Mouse (Mus musculus) liver, embryonic 14.5 days (tissue): ENCODE measurements around the gene AW011738. TPM values are rescaled to one million over a fixed set of nuclear protein-coding genes. Genes with fewer than 3 reads are reported as not detected.

Experiments
- ATAC-seq: fragments of 200-750 bp; cut with Nextera tagmentation; 2 replicates; pipeline ENCODE4 v1.8.0; 2017; ENCODE audit warnings: moderate number of reproducible peaks, mild to moderate bottlenecking, moderate library complexity; ENCODE audit not compliant: insufficient read depth
- DNase-seq, 3 experiments: peaks; one replicate each; pipeline ENCODE4 v3.0.0-alpha.2; 2012 to 2013; ENCODE audit warnings: low read depth in 3 of 3, low spot score in 3 of 3
- H3K27ac ChIP-seq: fragments of 300-500 bp; sonication (generic); 2 replicates; pipeline ENCODE4 v1.5.1; 2014; ENCODE audit warnings: moderate library complexity, mild to moderate bottlenecking, control low read depth, inconsistent platforms
- H3K27me3 ChIP-seq: fragments of 300-500 bp; sonication (generic); 2 replicates; pipeline ENCODE4 v1.6.1; 2014; ENCODE audit warnings: mild to moderate bottlenecking, low read length, moderate library complexity; ENCODE audit not compliant: control insufficient read depth, insufficient read depth
- H3K36me3 ChIP-seq: fragments of 300-500 bp; sonication (generic); replicated peaks from 2 replicates; pipeline ENCODE4 v1.6.1; 2014; ENCODE audit warnings: low read depth; ENCODE audit not compliant: control insufficient read depth, insufficient read depth
- H3K4me1 ChIP-seq, 2 experiments: fragments of 200-500 bp in 1 of 2; fragments of 300-500 bp in 1 of 2; sonication (generic) in 1 of 2; replicated peaks; 2 replicates each; pipeline ENCODE4 v1.6.1; 2012 to 2014; ENCODE audit warnings: antibody characterized with exemption in 1 of 2, inconsistent platforms in 1 of 2, low read length in 1 of 2; ENCODE audit not compliant: control insufficient read depth in 2 of 2, insufficient read depth in 2 of 2
- H3K4me2 ChIP-seq: fragments of 300-500 bp; sonication (generic); 2 replicates; pipeline ENCODE4 v1.6.1; 2014; ENCODE audit warnings: low read depth, mild to moderate bottlenecking, control low read depth, moderate library complexity
- H3K4me3 ChIP-seq, 2 experiments: fragments of 200-500 bp in 1 of 2; fragments of 300-500 bp in 1 of 2; sonication (generic) in 1 of 2; 2 replicates each; pipeline ENCODE4 v1.5.1; 2012 to 2014; ENCODE audit warnings: low read depth in 2 of 2, low read length in 2 of 2, mild to moderate bottlenecking in 2 of 2, control low read depth in 1 of 2, inconsistent platforms in 1 of 2, moderate library complexity in 1 of 2; ENCODE audit not compliant: insufficient read depth in 1 of 2
- H3K9ac ChIP-seq: fragments of 300-500 bp; sonication (generic); replicated peaks from 2 replicates; pipeline ENCODE4 v1.6.1; 2014; ENCODE audit warnings: mild to moderate bottlenecking, control low read depth, moderate library complexity
- H3K9me3 ChIP-seq: fragments of 300-500 bp; sonication (generic); 2 replicates; pipeline ENCODE4 v1.6.1; 2016; ENCODE audit warnings: low read length, mixed read lengths; ENCODE audit not compliant: control insufficient read depth
- CTCF ChIP-seq: IDR thresholded peaks from 2 replicates; pipeline ENCODE4 v1.5.1; 2016; ENCODE audit warnings: antibody characterized with exemption, low read depth, control low read depth
- EP300 ChIP-seq: IDR thresholded peaks from 2 replicates; pipeline ENCODE4 v1.6.1; 2016; ENCODE audit warnings: antibody characterized with exemption, low read depth
- WGBS: fragments of 180-500 bp; shearing (Covaris S2); extraction: QIAGEN DNeasy Blood & Tissue Kit; methylation state at CpG from one replicate; pipeline ENCODE4 v1.1.7; 2014; ENCODE audit not compliant: insufficient replicate concordance; 5-methylcytosine and 5-hydroxymethylcytosine counted together
- polyA plus RNA-seq, 2 experiments: library from polyadenylated mRNA; depleted of rRNA in 1 of 2; stranded (reverse) in 1 of 2; unstranded in 1 of 2; fragments of >200 nt; fragmentation: Nextera tagmentation in 1 of 2; extraction: Ambion mirVana in 1 of 2; gene quantifications; 2 replicates each; pipeline versions ENCODE4 v1.2.1 to v1.2.3; 2012 to 2014

Gene AW011738
- polyA plus RNA-seq, 2 experiments, result 0.23 to 0.66 TPM

DNA sequence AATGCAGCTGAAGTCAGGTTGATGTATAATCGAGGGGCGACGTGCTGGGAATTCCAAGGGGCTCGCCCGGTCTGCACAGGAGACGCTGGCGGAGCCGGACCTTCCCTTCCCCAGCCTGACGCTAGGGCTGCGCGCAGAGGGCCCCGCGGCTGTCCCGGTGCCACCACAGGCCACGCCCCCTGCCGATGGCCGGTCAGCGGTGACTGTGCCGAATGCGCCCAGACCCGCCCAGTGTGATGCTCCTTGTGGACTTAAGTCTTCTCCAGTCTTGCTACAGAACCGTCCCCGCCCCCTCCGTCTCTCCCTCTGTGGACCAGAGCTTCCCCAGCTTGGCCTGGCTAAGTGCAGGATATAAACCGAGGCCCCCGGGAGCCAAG lies 5.3 kb upstream of the AW011738 start:
- Histone ChIP-seq H3K4me3 (peak overlapping the region; percentile 72 to 78), H3K4me1 (peaks cover 15 to 28% of the 10 kb centered on the region in 2 experiments), H3K9me3 (no peaks in the 10 kb centered on the region), H3K4me2 (peak overlapping the region; percentile 86), H3K9ac (peak overlapping the region; percentile 75), H3K27ac (peak overlapping the region; percentile 90), H3K36me3 (no peaks in the 10 kb centered on the region), H3K27me3 (peaks cover 19% of the 10 kb centered on the region)
- ATAC-seq (peak; percentile 87), DNase-seq (peak; percentile 80 to 82 (median 80))
- TF ChIP-seq EP300 (no peak), CTCF (peak; percentile 45)
- under 1% methylated on average over 26 of the region's 26 CpGs for WGBS

DNA sequence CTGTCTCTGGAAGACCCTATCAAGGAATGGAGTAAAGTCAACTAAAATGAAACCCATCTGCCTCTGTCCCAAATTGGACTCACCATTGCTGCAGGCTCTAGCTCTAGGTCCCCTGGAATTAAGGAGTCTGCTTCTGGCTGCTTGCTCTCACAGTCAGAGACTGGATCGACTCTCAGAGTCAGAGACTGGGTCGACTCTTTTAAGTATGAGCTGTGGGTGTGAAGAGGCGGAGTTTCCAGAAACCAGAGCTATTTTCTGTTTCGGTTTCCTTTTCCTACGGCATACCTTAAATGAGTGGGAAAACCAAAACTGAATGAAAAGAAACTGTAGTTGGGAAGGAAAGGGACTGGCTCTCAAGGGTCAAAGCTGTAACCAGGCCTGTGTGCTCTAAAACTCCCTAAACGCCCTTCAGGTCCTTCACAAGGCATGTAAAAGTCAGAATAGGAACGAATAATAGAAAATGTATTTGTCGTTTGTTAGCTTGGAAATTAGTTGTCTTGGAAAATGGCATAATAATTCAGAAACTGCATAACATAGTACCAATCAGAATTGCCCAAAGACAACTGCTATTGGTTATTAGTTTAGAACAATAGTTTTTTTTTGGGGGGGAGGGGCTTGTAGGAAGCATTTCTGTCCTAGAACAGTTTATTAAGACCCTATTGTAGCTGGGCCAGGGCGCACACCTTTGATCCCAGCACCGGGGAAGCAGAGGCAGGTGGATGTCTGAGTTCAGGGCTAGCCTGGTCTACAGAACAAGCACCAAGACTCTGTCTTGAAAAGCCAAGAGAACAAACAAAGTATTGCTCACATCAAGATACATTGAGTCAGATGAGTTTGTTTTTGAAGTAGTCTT lies 2.3 kb upstream of the AW011738 start, which contains the start of gene Isg15:
Gene Isg15 (minus strand): TSS at position 196 of the 853 bp plus-strand sequence.
- no peak for ATAC-seq
- Histone ChIP-seq H3K9me3 (no peaks in the 10 kb centered on the region), H3K4me3 (peak within 1 kb of the TSS in 1 of 2 experiments; percentile 29; a peak in 3 of 4 replicates), H3K36me3 (no peaks in the 10 kb centered on the region), H3K4me2 (peak within 1 kb of the TSS; percentile 49), H3K4me1 (peaks cover 14 to 17% of the 10 kb centered on the region in 2 experiments), H3K27ac (no peak within 1 kb of the TSS), H3K27me3 (peaks cover 44% of the 10 kb centered on the region), H3K9ac (peak within 1 kb of the TSS; percentile 24; the same call in 1 of the 2 replicates)
- TF ChIP-seq EP300 (no peak), CTCF (no peak)
- WGBS, result 40% methylated on average over 10 of the region's 10 CpGs
- DNase-seq, result no peak

DNA sequence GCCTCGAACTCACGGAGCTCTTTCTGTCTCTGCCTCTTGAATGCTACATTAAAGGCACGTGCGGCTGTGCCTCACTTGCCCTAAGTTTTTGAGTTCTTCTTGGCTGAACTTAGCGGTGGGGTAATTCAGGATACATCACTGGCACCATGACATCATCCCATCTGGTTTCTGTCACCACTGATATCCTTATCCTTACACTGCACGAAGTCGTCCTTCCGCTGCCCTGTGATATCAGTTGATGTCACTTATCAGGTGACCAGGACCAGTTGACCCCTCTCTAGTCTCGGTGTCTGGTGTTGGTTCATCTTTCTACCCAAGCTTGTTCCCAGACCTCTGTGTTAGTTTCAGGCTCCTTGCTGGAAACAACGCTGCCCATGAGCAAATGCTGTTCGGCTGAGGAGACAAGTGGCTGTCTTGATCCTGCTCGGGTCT lies 626 bp upstream of the AW011738 start:
- peaks cover 9 to 17% of the 10 kb centered on the region in 2 experiments for H3K4me1 ChIP-seq
- peaks cover 37% of the 10 kb centered on the region for H3K27me3 ChIP-seq
- DNase-seq, result peak; percentile 73 to 81 (median 80)
- H3K36me3 ChIP-seq, result no peaks in the 10 kb centered on the region
- H3K9ac ChIP-seq, result peak overlapping the region; percentile 56
- ATAC-seq, result peak; percentile 76
- peak overlapping the region; percentile 80 for H3K4me2 ChIP-seq
- whole genome bisulfite sequencing, result 12% methylated on average over 12 of the region's 12 CpGs
- TF ChIP-seq CTCF, result no peak
- TF ChIP-seq EP300, result peak; percentile 94
- peak overlapping the region; percentile 52 to 62 for H3K4me3 ChIP-seq
- H3K27ac ChIP-seq, result peak overlapping the region; percentile 74
- H3K9me3 ChIP-seq, result no peaks in the 10 kb centered on the region

DNA sequence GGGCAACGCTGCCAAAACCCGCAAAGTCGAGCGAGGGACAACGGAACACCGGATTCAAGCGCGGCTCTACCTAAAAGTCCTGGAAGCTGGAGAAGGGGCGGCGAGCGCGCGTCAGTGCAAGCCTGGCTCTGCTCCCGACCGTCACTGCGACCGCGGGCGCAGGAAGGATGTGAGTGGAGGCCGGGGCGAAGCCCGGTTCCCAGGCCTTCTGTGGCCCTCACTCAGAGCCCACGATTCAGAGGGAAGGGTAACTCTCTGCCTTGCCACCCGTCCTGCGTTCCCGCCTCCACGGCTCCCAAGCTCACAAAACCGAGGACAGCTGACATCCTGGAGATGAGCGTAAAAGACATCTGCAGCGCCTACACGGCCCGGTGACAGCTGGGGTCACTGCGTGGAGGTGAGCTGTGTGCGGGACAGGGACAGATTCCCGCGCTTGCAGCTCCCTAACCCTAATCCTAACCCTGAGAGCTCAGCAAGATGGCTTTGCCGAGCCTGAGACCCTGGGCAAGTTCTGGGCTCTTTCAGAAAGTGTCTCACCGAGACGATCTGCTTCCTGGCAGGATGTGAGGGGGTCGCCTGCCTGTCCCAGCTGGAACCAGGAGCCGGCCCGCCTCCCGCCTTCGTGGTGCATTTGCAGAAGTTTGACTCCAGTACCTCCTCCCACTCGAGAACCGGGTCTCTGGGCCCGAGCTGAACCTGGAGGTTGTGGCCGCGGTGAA lies 468 bp downstream of the AW011738 start:
- H3K4me3 ChIP-seq, result peak overlapping the region; percentile 62 to 63
- no peak for DNase-seq
- no peaks in the 10 kb centered on the region for H3K9me3 ChIP-seq
- peaks cover 7 to 13% of the 10 kb centered on the region in 2 experiments for H3K4me1 ChIP-seq
- no peak overlapping the region for H3K27ac ChIP-seq
- peaks cover 37% of the 10 kb centered on the region for H3K27me3 ChIP-seq
- TF ChIP-seq EP300, result no peak
- peak overlapping the region; percentile 80 for H3K4me2 ChIP-seq
- ATAC-seq, result no peak
- whole genome bisulfite sequencing, result under 1% methylated on average over 49 of the region's 49 CpGs
- peak overlapping the region; percentile 56 for H3K9ac ChIP-seq
- H3K36me3 ChIP-seq, result no peaks in the 10 kb centered on the region

DNA sequence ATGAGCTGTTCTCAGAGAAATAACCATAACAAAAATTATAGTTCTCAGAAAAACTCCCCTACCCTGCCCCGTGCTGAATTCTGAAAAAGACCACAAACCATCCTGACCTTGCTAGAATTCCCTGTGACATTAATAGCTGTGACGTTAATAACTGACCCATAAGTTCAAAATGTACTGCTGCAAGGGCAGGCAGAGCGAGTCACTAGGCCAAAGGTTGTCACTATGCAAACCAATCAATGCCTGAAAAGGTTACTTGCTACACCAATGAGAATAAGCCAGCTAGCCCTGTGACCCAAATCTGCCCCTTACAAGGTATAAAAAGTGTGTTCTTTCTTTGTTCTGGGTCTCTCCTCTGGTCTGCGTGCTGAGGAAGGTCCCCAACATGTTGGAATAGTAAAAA lies 5.8 kb downstream of the AW011738 start:
- no peak overlapping the region for H3K27ac ChIP-seq
- H3K36me3 ChIP-seq, result no peaks in the 10 kb centered on the region
- no peak for TF ChIP-seq EP300
- no peak for TF ChIP-seq CTCF
- no peaks in the 10 kb centered on the region; a peak in 2 of 4 replicates for H3K4me1 ChIP-seq
- no peak overlapping the region for H3K9ac ChIP-seq
- ATAC-seq (no peak), DNase-seq (no peak)
- no peaks in the 10 kb centered on the region for H3K9me3 ChIP-seq
- no peak overlapping the region for H3K4me3 ChIP-seq
- peaks cover 23% of the 10 kb centered on the region for H3K27me3 ChIP-seq
- 71% methylated on average over 4 of the region's 4 CpGs for WGBS
- H3K4me2 ChIP-seq, result no peak overlapping the region
